Mouse (Mus musculus): ENCODE measurements around the gene Serbp1.

GRCm38 (mm10) chr6:67229521-67229920, 8.5 kb upstream of the Serbp1 start:
- TF ChIP-seq EP300 (IDR thresholded peaks at IDR 0.05; ENCODE audit: low read depth) (no peak), CTCF (IDR thresholded peaks at IDR 0.05; ENCODE audit: low read depth) (no peak)
